Mouse (Mus musculus) midbrain, embryonic 12.5 days (tissue): ENCODE measurements around the gene Sash1. TPM values are rescaled to one million over a fixed set of nuclear protein-coding genes. Genes with fewer than 3 reads are reported as not detected.

ENCODE experiments used
- ATAC-seq: fragments of 200-750 bp; cut with Nextera tagmentation; 2 replicates; pipeline ENCODE4 v1.8.0; 2017; ENCODE audit warnings: low read depth, moderate TSS enrichment, moderate library complexity; ENCODE audit not compliant: low FRiP score
- H3K27ac ChIP-seq: fragments of 300-500 bp; sonication (generic); replicated peaks from 2 replicates; pipeline ENCODE4 v1.5.1; 2016; ENCODE audit warnings: mild to moderate bottlenecking
- H3K27me3 ChIP-seq: fragments of 300-500 bp; sonication (generic); 2 replicates; pipeline ENCODE4 v1.6.1; 2016; ENCODE audit warnings: mild to moderate bottlenecking
- H3K36me3 ChIP-seq: fragments of 300-500 bp; sonication (generic); 2 replicates; pipeline ENCODE4 v1.6.1; 2016
- H3K4me1 ChIP-seq: fragments of 300-500 bp; sonication (generic); 2 replicates; pipeline ENCODE4 v1.6.1; 2016
- H3K4me2 ChIP-seq: fragments of 300-500 bp; sonication (generic); replicated peaks from 2 replicates; pipeline ENCODE4 v1.6.1; 2016; ENCODE audit warnings: mild to moderate bottlenecking, moderate library complexity
- H3K4me3 ChIP-seq: fragments of 300-500 bp; sonication (generic); 2 replicates; pipeline ENCODE4 v1.5.1; 2016; ENCODE audit warnings: mild to moderate bottlenecking
- H3K9ac ChIP-seq: fragments of 300-500 bp; sonication (generic); replicated peaks from 2 replicates; pipeline ENCODE4 v1.6.1; 2016; ENCODE audit warnings: mild to moderate bottlenecking, moderate library complexity
- H3K9me3 ChIP-seq: fragments of 300-500 bp; sonication (generic); 2 replicates; pipeline ENCODE4 v1.6.1; 2016; ENCODE audit warnings: mild to moderate bottlenecking
- WGBS: fragments of 180-500 bp; shearing (Covaris S2); methylation state at CpG from one replicate; pipeline ENCODE4 v1.1.7; 2016; 5-methylcytosine and 5-hydroxymethylcytosine counted together
- polyA plus RNA-seq: library from polyadenylated mRNA; unstranded; fragments of >200 nt; fragmentation: Nextera tagmentation; extraction: Ambion mirVana; gene quantifications from 2 replicates; pipeline ENCODE4 v1.2.1, GENCODE M21; 2016

The Sash1 gene
- polyA plus RNA-seq, 1 experiment from 2014 or later, result 6.8 TPM

DNA sequence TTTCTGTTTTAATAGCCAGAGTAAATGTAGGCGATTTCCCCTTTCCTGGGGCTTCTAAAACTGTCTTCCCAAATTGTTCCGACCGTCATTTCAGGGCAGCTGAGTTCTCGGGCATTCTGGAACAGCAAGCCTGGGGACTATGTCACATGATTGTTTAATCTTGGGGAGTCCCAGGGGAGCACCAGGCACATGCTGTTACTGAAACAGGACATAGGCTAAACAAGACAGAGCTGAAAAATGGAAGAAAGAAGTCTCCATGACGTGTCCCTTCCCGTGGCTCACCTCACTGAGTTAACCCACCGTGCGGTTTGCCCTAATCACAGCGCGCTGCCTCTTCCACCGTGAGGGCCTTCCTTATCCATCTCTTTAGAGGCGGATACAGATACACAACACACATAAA is 123.1 kb downstream of the Sash1 start:
- peak; percentile 48 for ATAC-seq
- Histone ChIP-seq H3K9me3 (no peaks in the 10 kb centered on the region), H3K36me3 (no peaks in the 10 kb centered on the region), H3K27ac (0 out of 2 replicates have a peak overlapping the region, but pooled peaks have one; percentile 70), H3K4me3 (0 out of 2 replicates have a peak overlapping the region, but pooled peaks have one; percentile 30), H3K4me1 (peaks cover 35% of the 10 kb centered on the region), H3K27me3 (peaks cover 6% of the 10 kb centered on the region; the same call in 1 of the 2 replicates), H3K9ac (no peak overlapping the region), H3K4me2 (peak overlapping the region; percentile 53)
- WGBS, result 25% methylated on average over 12 of the region's 12 CpGs

DNA sequence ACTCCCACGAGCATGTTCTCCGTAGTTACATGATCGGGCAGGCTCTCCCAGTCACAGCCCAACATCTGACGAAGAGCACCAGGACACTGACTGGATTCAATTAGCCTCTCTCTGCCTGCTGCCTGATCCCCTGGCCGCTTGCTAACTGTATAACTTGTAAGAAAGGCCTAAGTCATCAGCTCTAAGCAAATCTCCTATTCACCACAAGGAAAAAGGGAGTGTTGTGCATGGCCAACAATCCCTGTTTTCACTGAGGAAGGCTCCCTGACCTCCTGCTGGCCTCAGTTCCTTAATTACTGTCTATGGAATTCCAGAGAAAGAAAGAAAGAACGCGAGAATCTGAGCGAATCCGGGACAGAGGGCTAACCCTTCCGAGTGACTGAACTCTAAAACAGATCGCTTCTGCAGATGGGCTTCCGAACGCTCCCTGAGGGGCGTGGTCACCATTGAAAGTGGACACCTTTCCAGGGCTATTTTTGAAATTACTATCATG is 123.6 kb downstream of the Sash1 start:
- H3K36me3 ChIP-seq, result no peaks in the 10 kb centered on the region
- H3K9ac ChIP-seq, result peak overlapping the region; percentile 20; the same call in 1 of the 2 replicates
- peaks cover 6% of the 10 kb centered on the region; the same call in 1 of the 2 replicates for H3K27me3 ChIP-seq
- H3K4me2 ChIP-seq, result peak overlapping the region; percentile 53
- WGBS, result 3% methylated on average over 14 of the region's 14 CpGs
- ATAC-seq, result peak; percentile 28
- H3K4me3 ChIP-seq, result peak overlapping the region; percentile 30
- peak overlapping the region; percentile 70 for H3K27ac ChIP-seq
- peaks cover 40% of the 10 kb centered on the region for H3K4me1 ChIP-seq
- no peaks in the 10 kb centered on the region for H3K9me3 ChIP-seq

DNA sequence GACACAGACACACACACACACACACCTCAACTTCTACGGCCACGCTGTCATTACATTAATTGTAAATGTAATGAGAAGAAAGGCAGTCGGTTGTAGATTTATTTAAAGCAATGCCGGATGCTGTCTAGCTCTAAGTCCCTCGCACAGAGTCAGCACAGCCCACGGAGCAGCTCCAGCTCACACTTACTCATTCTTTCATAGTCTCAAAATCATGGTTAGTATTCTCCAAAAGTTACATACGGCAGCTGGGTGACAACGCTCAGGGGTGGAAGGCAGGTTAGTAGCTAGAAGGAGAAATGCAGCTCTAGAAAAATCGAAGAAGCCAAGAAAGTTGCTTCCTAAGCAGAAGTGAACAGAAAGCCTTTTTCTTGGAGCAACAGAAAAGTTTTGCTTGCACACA is 124.2 kb downstream of the Sash1 start:
- 46% methylated on average over 9 of the region's 9 CpGs for WGBS
- no peak for ATAC-seq
- H3K27me3 ChIP-seq, result peaks cover 6% of the 10 kb centered on the region; the same call in 1 of the 2 replicates
- peak overlapping the region; percentile 70 for H3K27ac ChIP-seq
- H3K4me2 ChIP-seq, result peak overlapping the region; percentile 53
- H3K9me3 ChIP-seq, result no peaks in the 10 kb centered on the region
- H3K4me1 ChIP-seq, result peaks cover 46% of the 10 kb centered on the region
- 0 out of 2 replicates have a peak overlapping the region, but pooled peaks have one; percentile 20 for H3K9ac ChIP-seq
- H3K36me3 ChIP-seq, result no peaks in the 10 kb centered on the region
- H3K4me3 ChIP-seq, result peak overlapping the region; percentile 30

DNA sequence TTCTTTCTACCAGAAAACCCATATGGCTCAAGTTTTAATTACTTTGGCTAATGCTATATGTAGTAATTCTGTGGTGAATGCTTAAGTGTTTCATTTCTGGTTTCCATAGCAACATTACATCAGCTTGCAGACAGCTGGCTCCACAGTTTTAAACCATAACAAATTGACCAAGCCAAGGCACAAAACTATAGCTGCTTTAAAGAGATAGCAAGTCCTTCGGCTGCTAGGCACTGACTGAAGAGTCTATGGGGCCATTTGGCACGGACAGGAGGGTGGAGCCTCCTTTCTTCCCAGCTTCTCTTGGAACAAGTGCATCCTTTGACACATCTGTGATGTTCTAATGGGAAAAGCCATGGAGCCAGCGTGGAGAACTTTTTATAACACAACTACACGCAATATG is 125.3 kb downstream of the Sash1 start:
- H3K4me1 ChIP-seq, result peaks cover 55% of the 10 kb centered on the region
- H3K9me3 ChIP-seq, result no peaks in the 10 kb centered on the region
- 11% methylated on average over 4 of the region's 4 CpGs for WGBS
- peak; percentile 64 for ATAC-seq
- peak overlapping the region; percentile 67 for H3K27ac ChIP-seq
- H3K27me3 ChIP-seq, result peaks cover 6% of the 10 kb centered on the region; the same call in 1 of the 2 replicates
- peak overlapping the region; percentile 53 for H3K4me2 ChIP-seq
- no peaks in the 10 kb centered on the region for H3K36me3 ChIP-seq
- peak overlapping the region; percentile 24 for H3K4me3 ChIP-seq
- no peak overlapping the region for H3K9ac ChIP-seq

DNA sequence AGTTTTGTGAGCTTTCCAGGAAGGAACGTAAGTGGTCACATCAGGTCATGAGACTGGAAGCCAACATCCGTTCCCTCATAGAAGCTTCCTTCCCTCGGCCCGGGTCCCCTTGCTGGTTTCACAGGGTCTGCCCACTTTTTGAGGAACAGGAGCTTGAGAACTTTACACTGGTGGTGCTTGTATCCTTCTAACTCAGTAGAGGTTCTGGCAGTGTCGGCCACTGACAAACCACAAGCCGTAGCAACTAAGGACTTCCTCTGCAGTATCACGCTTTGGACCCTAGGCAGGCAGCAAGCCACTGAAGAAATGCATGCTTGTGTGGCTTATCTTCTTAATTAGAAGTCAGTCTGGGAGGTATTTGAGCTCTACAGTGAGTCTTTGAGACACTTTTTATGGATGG is 126.6 kb downstream of the Sash1 start:
- Histone ChIP-seq H3K9ac (no peak overlapping the region), H3K4me2 (no peak overlapping the region), H3K4me1 (peaks cover 55% of the 10 kb centered on the region), H3K27ac (no peak overlapping the region), H3K9me3 (no peaks in the 10 kb centered on the region), H3K4me3 (no peak overlapping the region), H3K27me3 (peaks cover 6% of the 10 kb centered on the region; the same call in 1 of the 2 replicates), H3K36me3 (no peaks in the 10 kb centered on the region)
- WGBS, result 85% methylated on average over 7 of the region's 7 CpGs
- no peak for ATAC-seq

DNA sequence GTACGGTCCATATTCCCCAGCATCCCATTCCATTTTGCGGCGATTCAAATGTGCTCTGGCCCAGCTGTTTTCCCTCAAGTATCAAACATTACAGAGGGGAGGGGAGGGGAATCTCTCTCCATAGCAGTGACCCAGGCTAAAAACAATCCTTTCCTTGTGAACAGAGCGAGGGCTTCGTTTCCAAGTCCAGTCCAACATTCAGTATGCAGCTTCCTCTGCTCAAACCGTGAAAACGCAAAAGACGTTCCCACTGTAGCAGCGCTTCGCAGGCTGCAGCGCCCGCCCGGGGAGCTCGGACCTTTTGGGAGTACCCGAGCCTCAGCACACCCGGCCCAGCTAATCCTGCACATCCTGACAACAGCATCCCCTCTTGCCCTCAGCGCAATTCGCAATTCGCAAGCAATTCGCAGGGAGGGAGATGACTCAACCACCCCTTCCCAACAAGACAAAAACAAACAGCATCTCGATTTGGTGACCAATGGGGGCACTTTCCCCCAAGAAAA is 128.4 kb downstream of the Sash1 start:
- H3K4me2 ChIP-seq, result peak overlapping the region; percentile 44
- ATAC-seq, result peak; percentile 60
- H3K4me3 ChIP-seq, result peak overlapping the region; percentile 22
- peak overlapping the region; percentile 46; the same call in 1 of the 2 replicates for H3K9ac ChIP-seq
- no peaks in the 10 kb centered on the region for H3K36me3 ChIP-seq
- H3K27me3 ChIP-seq, result no peaks in the 10 kb centered on the region
- WGBS, result 8% methylated on average over 21 of the region's 21 CpGs
- peaks cover 45% of the 10 kb centered on the region for H3K4me1 ChIP-seq
- no peaks in the 10 kb centered on the region for H3K9me3 ChIP-seq
- H3K27ac ChIP-seq, result peak overlapping the region; percentile 79

DNA sequence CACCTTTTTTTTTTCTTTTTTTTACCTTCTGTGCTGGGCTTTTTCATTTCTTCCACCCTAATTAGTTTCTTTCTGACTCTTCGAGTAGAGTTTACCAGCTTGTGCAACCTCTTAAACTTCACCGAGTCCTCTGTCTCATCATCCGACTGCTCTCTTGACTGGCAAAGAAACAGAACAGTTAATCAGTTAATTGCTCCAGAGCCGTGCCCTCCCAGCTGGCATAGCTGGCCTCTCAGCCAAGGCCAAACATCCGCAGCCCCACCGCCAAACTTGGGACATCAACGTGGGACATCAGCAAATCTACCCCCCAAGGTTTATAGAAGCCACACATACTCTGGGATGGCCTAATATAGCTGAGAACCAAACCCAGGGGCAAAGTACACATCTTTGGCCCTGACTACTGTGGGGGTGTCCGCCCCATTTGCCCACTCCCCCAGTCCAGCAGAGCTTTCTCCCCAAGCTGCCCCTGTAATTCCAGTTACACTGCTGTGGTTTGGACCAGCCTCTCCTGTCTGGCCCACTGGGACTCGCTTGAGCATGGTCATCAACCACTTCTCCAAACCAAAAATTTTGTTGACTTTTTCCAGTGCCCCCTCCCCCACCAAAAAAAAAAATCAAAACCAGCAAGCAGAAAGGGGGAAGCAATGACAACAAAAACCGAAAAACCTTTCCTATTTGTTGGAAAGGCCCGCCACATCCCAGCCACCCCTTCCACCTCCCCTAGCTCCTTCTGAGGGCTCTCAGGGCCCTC is 129.1 kb downstream of the Sash1 start:
- Histone ChIP-seq H3K9me3 (no peaks in the 10 kb centered on the region), H3K27ac (peak overlapping the region; percentile 79), H3K4me2 (peak overlapping the region; percentile 44), H3K27me3 (no peaks in the 10 kb centered on the region), H3K4me1 (peaks cover 38% of the 10 kb centered on the region), H3K4me3 (peak overlapping the region; percentile 22; the same call in 1 of the 2 replicates), H3K36me3 (no peaks in the 10 kb centered on the region), H3K9ac (peak overlapping the region; percentile 46)
- 57% methylated on average over 11 of the region's 11 CpGs for WGBS
- ATAC-seq, result no peak

DNA sequence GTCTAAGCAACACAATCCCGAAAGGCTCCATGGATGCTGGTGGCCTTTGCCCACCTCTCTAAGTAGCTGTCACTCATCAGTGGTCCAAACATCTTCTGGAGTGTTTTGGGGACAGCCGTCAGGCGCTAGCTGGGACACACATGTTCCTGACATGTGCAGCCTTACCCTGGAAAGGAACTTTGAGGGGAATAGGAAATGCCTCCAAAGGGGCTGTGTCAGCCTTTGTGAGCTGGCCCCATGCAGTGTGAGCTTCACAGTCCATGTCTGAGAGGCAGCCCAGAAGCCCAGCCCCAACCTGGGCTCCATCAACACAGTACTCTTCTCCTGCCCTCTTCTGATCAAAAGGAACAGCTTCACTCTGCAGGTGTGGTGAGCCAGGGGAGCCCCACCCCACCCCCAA is 132.5 kb downstream of the Sash1 start:
- Histone ChIP-seq H3K9ac (no peak overlapping the region), H3K4me1 (peaks cover 32% of the 10 kb centered on the region), H3K9me3 (no peaks in the 10 kb centered on the region), H3K36me3 (peaks cover 10% of the 10 kb centered on the region), H3K4me3 (no peak overlapping the region), H3K27ac (no peak overlapping the region), H3K4me2 (no peak overlapping the region), H3K27me3 (no peaks in the 10 kb centered on the region)
- no peak for ATAC-seq
- WGBS, result 92% methylated on average over 3 of the region's 3 CpGs

DNA sequence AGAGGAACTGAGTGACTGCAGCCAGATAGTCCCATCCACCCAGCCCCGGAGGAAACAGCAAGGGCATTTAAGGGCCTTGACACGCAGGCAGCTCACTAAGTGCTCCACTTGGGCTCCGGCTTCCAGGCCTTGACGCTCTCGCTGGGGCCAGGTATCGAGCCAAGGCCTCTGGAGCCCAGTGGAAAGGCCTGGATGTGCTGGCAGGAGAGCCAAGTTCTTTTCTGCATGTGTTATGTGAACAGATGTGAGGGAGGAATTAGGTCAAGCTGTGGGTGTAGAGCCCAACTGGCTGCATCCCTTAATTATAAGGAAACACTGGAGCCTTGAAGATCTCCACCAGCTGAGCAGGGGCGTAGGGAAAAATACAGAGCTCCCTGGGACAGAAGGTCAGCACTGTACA is 133.4 kb downstream of the Sash1 start:
- H3K9ac ChIP-seq, result no peak overlapping the region
- H3K4me1 ChIP-seq, result peaks cover 30% of the 10 kb centered on the region
- no peak overlapping the region for H3K4me2 ChIP-seq
- 82% methylated on average over 7 of the region's 7 CpGs for WGBS
- ATAC-seq, result no peak
- no peak overlapping the region for H3K4me3 ChIP-seq
- H3K9me3 ChIP-seq, result no peaks in the 10 kb centered on the region
- peaks cover 10% of the 10 kb centered on the region for H3K36me3 ChIP-seq
- no peaks in the 10 kb centered on the region for H3K27me3 ChIP-seq
- no peak overlapping the region for H3K27ac ChIP-seq

DNA sequence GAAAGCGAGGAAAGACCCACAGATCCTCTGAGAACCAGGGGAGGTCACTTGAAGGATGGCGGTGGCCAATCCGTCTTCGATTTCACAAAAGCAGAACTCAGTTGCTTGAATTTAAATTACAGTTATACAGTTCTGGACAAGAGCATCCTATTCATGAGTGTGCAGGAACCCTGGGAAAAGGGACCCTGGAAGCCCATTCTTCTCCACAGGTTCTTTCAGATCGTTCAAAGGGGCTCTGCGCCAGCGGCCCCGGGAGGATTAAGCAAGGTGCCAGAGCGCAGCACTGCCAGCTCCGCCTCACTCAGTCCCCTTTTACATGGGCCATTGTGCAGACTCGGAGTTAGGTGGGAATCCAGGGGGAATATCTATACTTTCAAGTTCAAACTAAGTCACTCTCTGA is 136.3 kb downstream of the Sash1 start:
- no peak overlapping the region for H3K27ac ChIP-seq

DNA sequence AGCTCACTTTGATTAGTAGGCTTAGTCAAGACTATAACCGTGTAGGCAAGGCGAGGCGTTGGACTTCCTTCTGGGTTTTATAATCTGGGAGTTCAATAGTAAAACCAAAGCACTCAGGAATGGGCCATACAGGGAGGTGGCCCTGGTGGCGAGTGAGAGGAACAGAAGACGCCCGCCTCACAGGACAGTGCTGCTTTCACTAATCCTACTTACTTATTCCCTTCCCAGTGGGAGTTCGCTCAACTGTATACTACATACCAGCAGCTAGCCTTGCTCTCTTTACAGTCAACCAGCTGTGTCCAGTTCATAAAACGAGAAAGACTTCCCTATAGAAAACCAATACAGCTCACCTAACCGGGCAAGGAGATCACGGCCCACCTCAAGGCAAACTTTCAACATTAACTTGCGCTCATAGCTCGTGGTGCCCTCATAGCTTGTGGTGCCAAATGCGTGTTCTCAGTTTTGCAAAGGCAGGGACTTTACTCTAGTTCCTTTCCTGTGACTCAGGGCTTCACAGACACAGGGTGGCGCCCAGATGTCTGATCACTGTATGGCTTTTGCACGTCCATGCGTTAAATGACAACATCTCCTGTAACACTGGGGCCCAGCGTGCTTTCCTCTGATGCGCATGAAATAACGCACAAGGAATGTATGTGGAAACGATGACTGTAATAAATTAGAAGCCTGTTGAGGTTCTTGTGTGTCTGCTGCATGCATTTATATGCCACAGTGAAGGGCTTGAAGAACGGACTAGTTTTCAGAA is 138.2 kb downstream of the Sash1 start:
- H3K36me3 ChIP-seq, result peaks cover 24% of the 10 kb centered on the region
- no peaks in the 10 kb centered on the region for H3K27me3 ChIP-seq
- H3K27ac ChIP-seq, result 0 out of 2 replicates have a peak overlapping the region, but pooled peaks have one; percentile 20
- ATAC-seq, result no peak; the same call in 1 of the 2 replicates
- H3K4me2 ChIP-seq, result no peak overlapping the region
- no peaks in the 10 kb centered on the region for H3K9me3 ChIP-seq
- H3K9ac ChIP-seq, result no peak overlapping the region
- 67% methylated on average over 21 of the region's 21 CpGs for WGBS
- peaks cover 18% of the 10 kb centered on the region; the same call in 1 of the 2 replicates for H3K4me1 ChIP-seq
- H3K4me3 ChIP-seq, result no peak overlapping the region

More for the DNA sequence above, 136.3 kb downstream of the Sash1 start:
- Histone ChIP-seq H3K4me3 (no peak overlapping the region), H3K4me1 (peaks cover 18% of the 10 kb centered on the region; the same call in 1 of the 2 replicates), H3K9me3 (no peaks in the 10 kb centered on the region), H3K9ac (no peak overlapping the region), H3K36me3 (peaks cover 15% of the 10 kb centered on the region), H3K27me3 (no peaks in the 10 kb centered on the region), H3K4me2 (no peak overlapping the region)
- ATAC-seq, result peak; percentile 14; the same call in 1 of the 2 replicates
- WGBS, result 32% methylated on average over 11 of the region's 11 CpGs
